Mouse (Mus musculus) stomach, postnatal 0 days (tissue): ENCODE results near the gene Rtn4r.

Source experiments
- CTCF ChIP-seq: IDR thresholded peaks from 2 replicates; pipeline ENCODE4 v1.5.1; 2016; ENCODE audit warnings: antibody characterized with exemption, low read depth, mild to moderate bottlenecking, moderate library complexity
- EP300 ChIP-seq: optimal IDR thresholded peaks from 2 replicates; pipeline ENCODE3; 2016; ENCODE audit warnings: antibody characterized with exemption

DNA sequence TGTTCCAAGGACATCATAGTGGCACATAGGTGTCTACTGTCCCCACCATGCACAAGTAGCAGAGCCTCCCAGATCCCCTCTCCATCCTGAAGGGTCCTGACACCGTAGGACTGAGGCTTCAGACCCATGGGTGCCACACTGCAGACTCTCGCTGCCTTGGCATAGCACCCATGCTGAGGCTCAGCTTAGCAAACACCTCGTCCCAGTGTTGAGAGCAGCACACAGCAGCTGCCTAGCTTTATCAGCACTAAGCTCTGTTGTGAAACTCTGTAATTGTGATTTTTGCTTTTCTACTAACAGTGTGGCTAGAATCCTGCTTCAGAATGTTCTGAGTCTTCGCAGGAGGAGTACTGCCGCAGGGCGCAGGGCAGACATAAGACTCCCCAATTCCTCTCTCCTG is 70.4 kb downstream of the Rtn4r start:
- TF ChIP-seq EP300 (no peak), CTCF (no peak)
